Mouse (Mus musculus): ENCODE measurements around the gene Zbtb1.

DNA sequence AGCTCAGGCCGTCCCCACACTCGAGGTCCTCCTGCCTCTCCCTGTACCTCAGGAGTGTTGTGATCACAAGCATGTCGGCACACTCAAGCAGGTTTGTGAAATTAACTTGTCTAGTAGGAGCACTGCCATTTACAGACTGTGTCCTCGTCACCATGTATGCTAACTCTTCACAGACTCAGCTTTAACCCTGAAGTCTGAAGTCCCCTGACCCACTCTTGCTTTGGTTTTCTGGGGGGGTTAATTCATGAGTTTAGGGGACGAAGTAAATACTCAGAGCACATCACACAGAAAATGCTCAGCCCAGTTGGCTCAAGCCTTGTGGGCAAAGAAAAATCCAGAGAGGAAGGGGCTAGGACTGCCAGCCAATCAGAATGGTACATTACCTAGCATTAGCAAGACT is 34.4 kb upstream of the Zbtb1 start:
- TF ChIP-seq POLR2A (IDR thresholded peaks at IDR 0.05; ENCODE audit: extremely low read depth, insufficient read depth, low read length) = no peak
- no peak for TF ChIP-seq CTCF (IDR thresholded peaks at IDR 0.05; ENCODE audit: low read depth, low read length)

Data from liver, adult 2 months (tissue).